In the genomic region with DNA sequence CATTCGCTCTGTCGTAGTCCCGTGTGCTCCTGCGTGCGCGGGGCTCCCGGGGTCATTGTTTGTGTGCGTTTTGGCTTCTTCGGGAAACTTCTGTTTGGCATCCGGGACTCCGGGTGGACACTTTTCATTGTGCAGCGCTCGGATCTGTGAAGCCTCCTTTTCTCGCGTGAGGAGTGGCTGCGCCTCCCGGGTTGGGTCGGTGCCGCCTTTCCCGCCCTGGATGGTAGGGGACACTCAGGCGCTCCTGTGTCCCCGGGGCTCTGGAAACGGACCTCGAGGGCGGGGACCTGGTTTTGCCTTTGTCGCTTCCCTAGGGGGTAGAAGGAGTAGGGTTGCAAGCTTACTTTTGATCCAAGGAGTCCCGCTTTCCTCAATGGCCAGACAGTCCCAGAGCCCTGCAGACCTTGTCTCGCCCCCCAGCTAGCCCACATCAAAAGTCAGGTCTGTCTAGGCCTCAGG, we compare ENCODE assay signal across 9 mouse cellular contexts. TPM values are rescaled to one million over a fixed set of nuclear protein-coding genes. Genes with fewer than 3 reads are reported as not detected.
A peak's percentile ranks its signal among the peaks of the same experiment; 100 is the strongest.
DNase-seq lines count a peak whose midpoint lies in the region; ATAC-seq lines count a peak whose summit lies in the region.
"Had no signal": no experiment of that assay in that cellular context is flagged by ENCODE, and none has a peak within 500 bp of the region (broad histone marks: within the 10 kb centered on the region; RNA-seq: fewer than 3 reads in every experiment).

No protein-coding gene starts in this region.

- WGBS in heart, embryonic 11.5 days (ENCODE audit: insufficient replicate concordance) = 2% methylated on average over 28 of the region's 28 CpGs

- H3K9ac ChIP-seq in heart, embryonic 11.5 days (ENCODE audit: low read depth, low read length) = peak overlapping the region; percentile 83

- peaks cover 16% of the 10 kb centered on the region for H3K4me1 ChIP-seq in heart, embryonic 11.5 days (ENCODE audit: control insufficient read depth, insufficient read depth, low read length)

- H3K4me2 ChIP-seq in heart, embryonic 11.5 days = peak overlapping the region; percentile 79

- H3K4me3 ChIP-seq in heart, embryonic 11.5 days (ENCODE audit: low read depth, low read length) = peak overlapping the region; percentile 61

- no peaks in the 10 kb centered on the region for H3K9me3 ChIP-seq in heart, embryonic 11.5 days (replicated peaks; ENCODE audit: control insufficient read depth, low read length)

- peaks cover 3% of the 10 kb centered on the region; the same call in 1 of the 2 replicates for H3K27me3 ChIP-seq in heart, embryonic 11.5 days (ENCODE audit: control insufficient read depth, insufficient read depth, low read length)

- no peaks in the 10 kb centered on the region for H3K36me3 ChIP-seq in heart, embryonic 11.5 days (ENCODE audit: control insufficient read depth, insufficient read depth, low read length)

- H3K27ac ChIP-seq in heart, embryonic 11.5 days (ENCODE audit: low read depth, low read length) = peak overlapping the region; percentile 77

- ATAC-seq in heart, embryonic 11.5 days (replicated peaks; ENCODE audit: insufficient number of reproducible peaks, low FRiP score, low TSS enrichment) = no peak; the same call in 1 of the 2 replicates

- peak; percentile 48 to 54 for DNase-seq in layer of hippocampus, postnatal 10 days (ENCODE audit: low spot score in 2 of 2)
- DNase-seq in layer of hippocampus, adult 8-10 months (ENCODE audit: low spot score in 2 of 2) = no peak
- DNase-seq in embryo, embryonic 11.5 days (ENCODE audit: low read depth, low spot score) = peak; percentile 24
- peak; percentile 69 for DNase-seq in kidney, postnatal 10 days
- peak; percentile 69 to 70 for DNase-seq in lung, postnatal 4 days
- peak; percentile 37 for DNase-seq in urinary bladder, adult 2 months (ENCODE audit: low spot score)
- DNase-seq in layer of hippocampus, postnatal 14 days (ENCODE audit: low spot score in 2 of 2) = no peak

RNA-seq across cellular contexts. Expression of gene Dock1, which starts 0.6 kb away (rescaled TPM):
- total RNA-seq in layer of hippocampus, postnatal 10 days (2021) = 10 to 100 TPM; 27.1 to 27.4 TPM
- 10 to 100 TPM; 27.5 to 31.6 (median 30.5) TPM for total RNA-seq in layer of hippocampus, adult 8-10 months (2022)
- 26.0 and 28.1 TPM in 2 replicates for polyA plus RNA-seq in heart, embryonic 11.5 days (2014; fragmentation: Nextera tagmentation; extraction: Ambion mirVana)
- polyA plus RNA-seq in urinary bladder, adult 2 months (2012; rRNA removed) = 16.7 and 21.9 TPM in 2 replicates
- 10 to 100 TPM; 25.4 to 25.8 TPM for total RNA-seq in layer of hippocampus, postnatal 14 days (2021)
- total RNA-seq: MEL had no signal

Comparison
In these comparisons a context has a peak if more than half of its experiments do, and no peak if none do; other contexts are left out.
1. DNase-seq: peak in layer of hippocampus, postnatal 10 days (2 of 2), embryo, embryonic 11.5 days (single experiment), kidney, postnatal 10 days (single experiment), lung, postnatal 4 days (2 of 2) and urinary bladder, adult 2 months (single experiment); none in layer of hippocampus, adult 8-10 months (0 of 2) and layer of hippocampus, postnatal 14 days (0 of 2).